Mouse (Mus musculus) forebrain, embryonic 15.5 days (tissue): Measurements from ENCODE around the gene Pde4c. TPM values are rescaled to one million over a fixed set of nuclear protein-coding genes. Genes with fewer than 3 reads are reported as not detected.

Source experiments
- ATAC-seq: fragments of 200-750 bp; cut with Nextera tagmentation; replicated peaks from 2 replicates; pipeline ENCODE4 v1.8.0; 2017; ENCODE audit warnings: mild to moderate bottlenecking, moderate TSS enrichment, moderate library complexity
- H3K27ac ChIP-seq: fragments of 300-500 bp; sonication (generic); replicated peaks from 2 replicates; pipeline ENCODE4 v1.5.1; 2015; ENCODE audit warnings: mild to moderate bottlenecking, inconsistent platforms
- H3K27me3 ChIP-seq: fragments of 300-500 bp; sonication (generic); 2 replicates; pipeline ENCODE4 v1.6.1; 2015; ENCODE audit warnings: inconsistent platforms
- H3K36me3 ChIP-seq: fragments of 300-500 bp; sonication (generic); 2 replicates; pipeline ENCODE4 v1.6.1; 2015; ENCODE audit warnings: mild to moderate bottlenecking, inconsistent platforms
- H3K4me1 ChIP-seq: fragments of 300-500 bp; sonication (generic); 2 replicates; pipeline ENCODE4 v1.6.1; 2015; ENCODE audit warnings: inconsistent platforms
- H3K4me2 ChIP-seq: fragments of 300-500 bp; sonication (generic); replicated peaks from 2 replicates; pipeline ENCODE4 v1.6.1; 2015; ENCODE audit warnings: mild to moderate bottlenecking, inconsistent platforms
- H3K4me3 ChIP-seq: fragments of 300-500 bp; sonication (generic); 2 replicates; pipeline ENCODE4 v1.5.1; 2015; ENCODE audit warnings: mild to moderate bottlenecking, inconsistent platforms
- H3K9ac ChIP-seq: fragments of 300-500 bp; sonication (generic); replicated peaks from 2 replicates; pipeline ENCODE4 v1.6.1; 2015; ENCODE audit warnings: mild to moderate bottlenecking, inconsistent platforms
- H3K9me3 ChIP-seq: fragments of 300-500 bp; sonication (generic); 2 replicates; pipeline ENCODE4 v1.6.1; 2016; ENCODE audit warnings: inconsistent platforms
- WGBS: fragments of 180-500 bp; shearing (Covaris S2); methylation state at CpG from one replicate; pipeline ENCODE4 v1.1.7; 2015; ENCODE audit warnings: mixed read lengths; 5-methylcytosine and 5-hydroxymethylcytosine counted together
- polyA plus RNA-seq: library from polyadenylated mRNA; unstranded; fragments of >200 nt; fragmentation: Nextera tagmentation; extraction: Ambion mirVana; gene quantifications from 2 replicates; pipeline ENCODE4 v1.2.1, GENCODE M21; 2015

The Pde4c gene
- polyA plus RNA-seq, 1 experiment from 2014 or later: 0.13 TPM

DNA sequence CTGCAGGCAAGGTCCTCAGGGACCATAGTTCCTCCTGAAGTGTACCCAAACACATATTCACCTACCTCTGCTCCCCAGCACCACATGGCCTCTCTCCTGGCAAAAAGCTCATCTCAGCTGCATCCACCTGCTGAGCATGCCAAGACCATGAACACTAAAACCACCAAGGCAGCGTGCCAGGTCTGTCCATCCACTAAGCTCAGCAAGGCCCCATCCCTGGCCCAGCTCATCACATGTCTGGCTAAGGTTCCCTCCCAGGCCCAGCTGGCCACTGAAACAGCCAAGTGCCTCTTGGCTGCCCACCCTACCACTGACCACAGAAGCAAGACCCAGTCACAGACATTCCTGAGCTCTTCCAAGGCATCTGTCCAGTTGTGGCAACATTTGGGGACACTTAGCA is 13.2 kb upstream of the Pde4c start:
- no peak overlapping the region for H3K4me3 ChIP-seq
- no peaks in the 10 kb centered on the region for H3K9me3 ChIP-seq
- H3K27me3 ChIP-seq: no peaks in the 10 kb centered on the region
- 92% methylated on average over 1 of the region's 1 CpGs for WGBS
- H3K36me3 ChIP-seq: no peaks in the 10 kb centered on the region
- no peak for ATAC-seq
- no peak overlapping the region for H3K4me2 ChIP-seq
- H3K9ac ChIP-seq: no peak overlapping the region
- no peaks in the 10 kb centered on the region for H3K4me1 ChIP-seq
- no peak overlapping the region for H3K27ac ChIP-seq

DNA sequence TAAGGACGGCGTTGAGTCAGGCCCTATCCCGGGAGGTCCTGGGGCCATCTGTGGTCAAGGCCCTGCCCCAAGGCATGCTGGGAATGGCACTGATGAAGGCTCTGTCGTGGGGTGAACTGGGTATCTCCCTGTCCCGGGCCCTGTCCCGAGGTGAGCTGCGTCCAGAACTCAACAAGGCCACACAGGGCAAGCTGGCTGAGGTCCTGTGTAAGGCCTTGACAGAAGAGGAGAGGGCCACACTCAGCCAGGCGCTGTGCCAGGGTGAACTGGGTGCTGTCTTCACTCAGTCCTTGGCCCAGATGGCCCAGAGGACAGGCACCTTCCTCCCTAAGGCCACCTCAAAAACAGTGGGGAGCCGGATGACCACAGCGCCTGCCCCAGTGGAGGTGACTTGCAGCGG is 12.5 kb upstream of the Pde4c start:
- Histone ChIP-seq H3K9ac (no peak overlapping the region), H3K4me1 (no peaks in the 10 kb centered on the region), H3K36me3 (no peaks in the 10 kb centered on the region), H3K27ac (no peak overlapping the region), H3K4me3 (no peak overlapping the region), H3K4me2 (no peak overlapping the region), H3K27me3 (no peaks in the 10 kb centered on the region), H3K9me3 (no peaks in the 10 kb centered on the region)
- WGBS: 93% methylated on average over 11 of the region's 11 CpGs
- ATAC-seq: no peak

DNA sequence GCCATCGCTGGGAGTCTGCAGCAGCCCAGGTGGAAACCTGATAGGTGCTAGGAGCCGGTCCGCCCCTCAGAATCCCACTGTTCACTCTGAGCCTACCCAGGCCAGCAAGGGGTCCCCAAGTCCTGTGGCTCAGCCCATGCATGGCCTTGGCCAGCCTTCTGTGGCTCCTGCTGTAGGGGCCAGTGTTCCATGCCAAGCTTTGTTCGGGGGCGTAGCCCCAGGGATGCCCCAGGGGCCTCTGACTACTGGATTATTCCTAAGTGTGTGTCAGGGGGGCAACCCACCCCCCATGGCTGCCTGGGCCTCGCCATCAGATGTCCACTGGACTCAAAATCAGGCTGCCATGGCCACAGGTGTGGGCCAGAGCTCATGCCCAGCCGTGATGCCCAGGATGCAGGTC is 9.5 kb upstream of the Pde4c start:
- Histone ChIP-seq H3K27me3 (peaks cover 4% of the 10 kb centered on the region; the same call in 1 of the 2 replicates), H3K4me2 (no peak overlapping the region), H3K36me3 (no peaks in the 10 kb centered on the region), H3K4me1 (no peaks in the 10 kb centered on the region), H3K27ac (no peak overlapping the region), H3K4me3 (no peak overlapping the region), H3K9me3 (no peaks in the 10 kb centered on the region), H3K9ac (no peak overlapping the region)
- WGBS: 76% methylated on average over 7 of the region's 7 CpGs
- no peak; the same call in 1 of the 2 replicates for ATAC-seq

DNA sequence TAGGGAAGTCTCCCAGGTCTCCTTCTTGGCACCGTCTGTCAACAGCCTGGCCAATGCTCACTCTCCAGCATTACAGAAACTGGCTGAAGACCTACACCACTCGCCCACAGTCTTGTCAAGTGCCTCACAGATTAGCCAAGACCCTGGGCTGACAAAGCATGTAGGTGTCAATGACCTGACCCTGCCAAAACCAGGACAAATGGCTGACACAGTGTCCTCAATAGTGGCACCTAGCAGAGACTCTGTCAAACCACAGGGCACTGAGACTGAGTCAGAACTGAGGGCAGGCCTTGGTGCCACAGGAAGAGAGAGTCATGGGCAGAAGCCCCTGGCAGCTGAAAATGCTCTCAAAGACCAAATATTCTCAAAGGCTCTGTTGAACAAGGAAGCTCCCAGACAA is 8.4 kb upstream of the Pde4c start:
- H3K36me3 ChIP-seq: no peaks in the 10 kb centered on the region
- 69% methylated on average over 2 of the region's 2 CpGs for WGBS
- H3K4me2 ChIP-seq: no peak overlapping the region
- H3K4me3 ChIP-seq: no peak overlapping the region
- H3K4me1 ChIP-seq: no peaks in the 10 kb centered on the region
- no peak overlapping the region for H3K9ac ChIP-seq
- H3K27me3 ChIP-seq: peaks cover 7% of the 10 kb centered on the region; the same call in 1 of the 2 replicates
- no peak overlapping the region for H3K27ac ChIP-seq
- no peak for ATAC-seq
- H3K9me3 ChIP-seq: no peaks in the 10 kb centered on the region

DNA sequence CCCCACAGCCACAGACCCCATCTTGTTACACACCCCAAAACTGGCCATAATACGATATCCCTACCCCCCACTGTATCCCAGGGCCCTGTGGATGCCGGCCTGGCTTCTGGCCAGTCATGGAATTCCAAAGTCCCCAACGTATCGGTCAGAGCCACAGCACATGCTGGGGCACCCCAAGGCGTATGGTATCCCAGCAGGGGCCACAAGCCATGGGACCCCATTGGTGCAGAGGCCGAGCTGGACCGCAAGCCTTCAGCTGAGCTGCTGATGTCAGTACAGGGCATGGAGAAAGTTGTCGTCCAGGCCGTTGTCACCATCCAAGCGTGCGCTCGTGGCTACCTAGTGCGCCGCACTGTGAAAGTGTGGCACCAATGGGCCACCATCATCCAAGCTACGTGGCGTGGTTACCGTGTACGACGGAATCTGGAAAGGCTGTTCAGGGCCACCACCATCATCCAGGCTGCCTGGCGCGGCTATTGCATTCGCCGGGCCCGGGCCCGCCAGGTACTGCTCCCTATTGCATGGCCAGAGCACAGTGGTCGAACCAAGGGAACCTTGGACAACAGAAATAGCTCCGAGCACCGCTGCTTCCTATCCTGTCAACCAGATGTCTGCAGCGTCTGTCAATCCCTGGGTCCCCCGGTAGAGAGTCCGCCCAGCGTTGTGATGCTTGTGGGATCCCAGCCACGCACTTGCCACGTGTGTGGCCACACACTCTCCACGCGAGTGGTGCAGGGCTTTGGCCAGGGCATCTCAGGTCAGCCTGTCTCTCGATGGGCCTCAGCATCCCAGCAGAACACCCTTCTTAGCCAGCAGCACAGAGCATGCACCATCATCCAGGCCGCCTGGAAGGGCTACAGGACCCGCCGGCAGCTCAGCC is 6.8 kb upstream of the Pde4c start:
- no peak for ATAC-seq
- Histone ChIP-seq H3K9me3 (no peaks in the 10 kb centered on the region), H3K27me3 (peaks cover 7% of the 10 kb centered on the region; the same call in 1 of the 2 replicates), H3K9ac (no peak overlapping the region), H3K4me2 (no peak overlapping the region), H3K27ac (no peak overlapping the region), H3K4me3 (no peak overlapping the region), H3K36me3 (no peaks in the 10 kb centered on the region), H3K4me1 (no peaks in the 10 kb centered on the region)
- 85% methylated on average over 40 of the region's 40 CpGs for WGBS

DNA sequence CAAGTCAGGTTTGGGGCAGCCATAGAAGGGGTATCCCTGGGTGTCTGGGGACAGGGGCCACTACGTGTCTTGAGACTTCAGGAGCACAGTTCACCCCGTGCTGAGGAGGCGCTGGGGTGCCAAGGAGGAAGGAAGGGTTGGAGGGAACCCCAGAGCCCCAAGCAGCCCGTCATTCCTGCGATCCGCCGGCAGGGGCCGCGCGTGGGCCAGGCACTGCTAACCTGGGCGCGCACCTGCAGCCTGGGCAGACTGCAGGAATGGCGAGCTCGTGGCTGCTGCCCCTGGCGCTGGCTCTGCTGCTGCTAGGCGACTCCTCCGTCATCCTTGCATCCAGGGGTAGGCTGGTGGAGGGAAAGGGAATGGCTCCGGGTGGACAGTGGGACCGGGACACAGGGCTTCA is 5.2 kb upstream of the Pde4c start, which contains the start of gene Gm3336:
Gene Gm3336 (plus strand): TSS at position 247 of the 400 bp plus-strand sequence.
- Histone ChIP-seq H3K9ac (no peak within 1 kb of the TSS), H3K36me3 (no peaks in the 10 kb centered on the region), H3K4me1 (no peaks in the 10 kb centered on the region), H3K9me3 (no peaks in the 10 kb centered on the region), H3K4me2 (no peak within 1 kb of the TSS), H3K27me3 (peaks cover 7% of the 10 kb centered on the region; the same call in 1 of the 2 replicates), H3K27ac (no peak within 1 kb of the TSS), H3K4me3 (0 out of 2 replicates have a peak within 1 kb of the TSS, but pooled peaks have one; percentile 3)
- WGBS: 2% methylated on average over 19 of the region's 19 CpGs
- no peak for ATAC-seq

DNA sequence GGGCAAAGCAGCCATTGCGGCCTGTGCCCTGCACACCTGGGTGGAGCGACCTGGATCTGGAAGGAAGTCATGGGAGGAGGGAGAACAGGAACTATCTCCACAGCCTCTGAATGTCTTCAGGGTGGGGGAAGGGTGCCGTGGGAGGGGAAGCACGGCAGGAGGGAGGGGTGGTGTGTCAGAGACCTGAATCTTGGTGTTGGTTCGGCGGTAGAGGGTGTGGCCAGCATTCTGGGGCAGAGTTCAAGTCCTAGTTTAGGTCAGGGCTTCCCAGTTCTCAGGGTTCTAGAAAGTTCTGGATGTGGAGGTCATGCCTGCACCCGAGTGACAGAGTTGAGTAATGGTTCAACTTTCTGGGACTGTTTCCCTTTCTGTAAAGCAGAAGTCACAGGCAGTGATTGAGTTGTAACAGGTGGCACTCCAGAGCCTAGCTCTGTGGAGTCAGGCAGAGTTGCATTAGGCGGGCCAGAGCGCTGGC is 3.7 kb upstream of the Pde4c start:
- Histone ChIP-seq H3K4me1 (no peaks in the 10 kb centered on the region), H3K27ac (no peak overlapping the region), H3K27me3 (peaks cover 7% of the 10 kb centered on the region; the same call in 1 of the 2 replicates), H3K4me3 (no peak overlapping the region), H3K9ac (no peak overlapping the region), H3K4me2 (no peak overlapping the region), H3K9me3 (no peaks in the 10 kb centered on the region), H3K36me3 (no peaks in the 10 kb centered on the region)
- ATAC-seq: no peak
- 69% methylated on average over 9 of the region's 9 CpGs for WGBS

DNA sequence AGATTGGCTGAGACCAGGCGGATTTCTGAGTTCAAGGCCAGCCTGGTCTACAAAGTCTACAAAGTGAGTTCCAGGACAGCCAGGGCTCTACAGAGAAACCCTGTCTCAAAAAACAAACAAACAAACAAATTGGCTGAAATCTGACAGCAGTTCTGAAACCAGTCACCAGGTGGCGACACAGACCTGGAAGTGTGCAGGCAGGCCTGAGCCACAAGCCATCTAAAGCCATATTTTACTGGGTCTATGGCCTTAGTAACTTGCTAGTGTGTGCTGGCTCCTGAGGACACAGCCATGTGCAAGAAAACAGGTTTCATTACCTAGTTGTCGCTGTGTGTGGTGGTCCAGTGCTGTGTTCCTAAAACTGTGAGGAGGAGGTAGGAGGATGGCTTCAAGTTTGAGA is 2.8 kb upstream of the Pde4c start:
- Histone ChIP-seq H3K27ac (no peak overlapping the region), H3K27me3 (peaks cover 7% of the 10 kb centered on the region; the same call in 1 of the 2 replicates), H3K4me1 (no peaks in the 10 kb centered on the region), H3K9me3 (no peaks in the 10 kb centered on the region), H3K36me3 (no peaks in the 10 kb centered on the region), H3K4me2 (no peak overlapping the region), H3K9ac (no peak overlapping the region), H3K4me3 (no peak overlapping the region)
- peak; percentile 62; the same call in 1 of the 2 replicates for ATAC-seq
- WGBS: 5% methylated on average over 3 of the region's 3 CpGs

DNA sequence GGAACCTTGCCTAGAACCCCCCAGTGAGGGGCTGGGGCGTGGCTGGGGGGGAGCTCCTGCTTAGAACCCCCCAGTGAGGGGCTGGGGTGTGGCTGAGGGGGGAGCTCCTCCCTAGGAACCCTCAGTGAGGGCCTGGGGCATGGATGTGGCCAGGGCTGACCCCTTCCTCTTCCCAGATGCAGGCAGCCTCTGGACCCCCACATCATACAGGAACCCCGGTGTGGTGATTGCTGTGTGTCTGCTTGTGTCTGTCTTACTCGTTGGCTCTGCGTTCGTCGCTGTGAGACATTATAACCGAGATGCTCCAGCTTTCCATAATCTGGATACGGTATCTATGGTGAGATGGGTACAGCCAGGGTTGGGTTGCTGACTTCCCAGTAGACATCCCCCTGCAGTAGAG is 1.9 kb upstream of the Pde4c start:
- no peak overlapping the region for H3K27ac ChIP-seq
- H3K4me3 ChIP-seq: no peak overlapping the region
- peaks cover 7% of the 10 kb centered on the region; the same call in 1 of the 2 replicates for H3K27me3 ChIP-seq
- H3K9me3 ChIP-seq: no peaks in the 10 kb centered on the region
- no peaks in the 10 kb centered on the region for H3K4me1 ChIP-seq
- no peak overlapping the region for H3K4me2 ChIP-seq
- H3K9ac ChIP-seq: no peak overlapping the region
- no peak for ATAC-seq
- no peaks in the 10 kb centered on the region for H3K36me3 ChIP-seq
- 86% methylated on average over 8 of the region's 8 CpGs for WGBS

DNA sequence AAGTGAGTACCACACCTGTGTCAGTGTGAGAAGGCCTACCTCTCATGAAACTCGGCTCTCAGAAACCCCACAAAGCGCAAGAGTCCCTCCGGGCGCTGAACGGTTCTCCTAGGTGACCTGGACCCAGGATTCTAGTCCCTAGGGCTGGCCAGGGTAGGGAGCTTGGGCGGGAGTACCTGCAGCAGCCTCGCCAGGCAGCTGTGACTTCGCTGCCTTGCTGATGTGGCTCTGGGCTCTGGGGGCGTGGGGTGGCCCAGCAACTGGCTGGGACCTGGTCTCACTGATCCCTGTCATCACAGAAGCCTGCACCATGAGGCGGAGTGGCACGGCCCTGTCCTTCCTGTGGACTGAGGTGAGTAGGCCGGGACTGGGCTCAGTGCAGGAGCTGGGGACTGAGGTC is 696 bp downstream of the Pde4c start:
- H3K27me3 ChIP-seq: peaks cover 12% of the 10 kb centered on the region
- no peak overlapping the region for H3K27ac ChIP-seq
- WGBS: 82% methylated on average over 12 of the region's 12 CpGs
- H3K9ac ChIP-seq: no peak overlapping the region
- H3K36me3 ChIP-seq: no peaks in the 10 kb centered on the region
- H3K4me3 ChIP-seq: no peak overlapping the region
- no peaks in the 10 kb centered on the region for H3K9me3 ChIP-seq
- H3K4me1 ChIP-seq: no peaks in the 10 kb centered on the region
- no peak overlapping the region for H3K4me2 ChIP-seq
- no peak for ATAC-seq

DNA sequence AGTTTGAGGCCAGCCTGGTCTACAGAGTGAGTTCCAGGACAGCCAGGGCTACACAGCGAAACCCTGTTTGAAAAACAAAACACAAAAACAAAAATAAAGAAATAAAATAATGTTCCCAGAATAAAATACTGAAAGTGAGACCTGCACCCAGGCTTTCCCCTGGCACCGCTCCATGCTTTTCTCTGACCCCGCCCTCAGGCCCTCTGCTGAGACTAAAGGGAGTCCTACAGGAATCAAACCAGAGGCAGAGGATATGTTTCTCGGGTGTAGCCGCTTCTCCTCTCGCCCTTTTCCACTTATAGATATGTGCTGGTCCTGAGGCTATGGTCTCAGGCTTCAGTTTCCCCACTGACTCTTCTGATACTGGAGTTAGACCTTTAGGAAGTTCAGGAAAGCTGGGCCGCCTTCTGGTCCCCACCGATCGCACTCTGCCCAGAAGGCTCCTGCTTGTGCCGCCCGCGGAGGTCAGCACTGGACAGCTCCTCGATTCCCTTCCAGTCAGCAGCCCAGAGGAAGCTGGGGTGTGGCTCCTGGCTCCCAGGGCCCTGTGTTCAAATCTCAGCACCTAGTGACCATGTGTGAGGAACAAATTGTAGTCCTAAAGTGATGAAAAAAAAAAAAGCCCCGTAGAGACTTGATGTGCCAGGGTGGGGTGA is 2.4 kb downstream of the Pde4c start:
- H3K4me1 ChIP-seq: 0 out of 2 replicates have a peak, but pooled peaks cover 4% of the 10 kb centered on the region
- 34% methylated on average over 14 of the region's 14 CpGs for WGBS
- H3K9me3 ChIP-seq: no peaks in the 10 kb centered on the region
- no peak overlapping the region for H3K27ac ChIP-seq
- ATAC-seq: no peak
- H3K4me2 ChIP-seq: no peak overlapping the region
- H3K9ac ChIP-seq: no peak overlapping the region
- no peaks in the 10 kb centered on the region for H3K36me3 ChIP-seq
- no peak overlapping the region for H3K4me3 ChIP-seq
- peaks cover 24% of the 10 kb centered on the region for H3K27me3 ChIP-seq

DNA sequence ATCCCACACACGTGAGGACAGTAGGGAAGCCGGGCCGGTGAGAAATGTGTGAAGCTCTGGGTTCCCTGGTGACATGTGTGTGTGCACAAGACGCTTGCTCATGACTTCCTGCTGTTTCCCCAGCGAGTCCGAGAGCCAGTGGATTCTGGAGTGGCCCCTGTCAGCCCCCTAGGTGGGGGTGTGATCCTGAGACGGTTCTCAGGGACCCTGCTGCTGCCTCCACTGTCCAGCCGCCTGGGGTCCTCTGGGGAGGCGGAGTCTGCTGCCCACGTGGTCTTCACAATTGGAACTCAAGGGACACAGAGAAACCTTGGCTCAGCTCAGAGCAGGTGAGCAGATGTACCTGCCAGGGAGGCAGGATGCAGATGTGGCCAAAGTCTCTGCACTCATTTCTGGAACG is 3.2 kb downstream of the Pde4c start:
- ATAC-seq: no peak
- no peak overlapping the region for H3K4me2 ChIP-seq
- WGBS: 45% methylated on average over 11 of the region's 11 CpGs
- H3K27ac ChIP-seq: no peak overlapping the region
- H3K4me3 ChIP-seq: no peak overlapping the region
- peaks cover 27% of the 10 kb centered on the region for H3K27me3 ChIP-seq
- H3K36me3 ChIP-seq: no peaks in the 10 kb centered on the region
- 0 out of 2 replicates have a peak, but pooled peaks cover 4% of the 10 kb centered on the region for H3K4me1 ChIP-seq
- H3K9ac ChIP-seq: no peak overlapping the region
- H3K9me3 ChIP-seq: no peaks in the 10 kb centered on the region
